Mouse (Mus musculus): ENCODE results near the gene Heca.

DNA sequence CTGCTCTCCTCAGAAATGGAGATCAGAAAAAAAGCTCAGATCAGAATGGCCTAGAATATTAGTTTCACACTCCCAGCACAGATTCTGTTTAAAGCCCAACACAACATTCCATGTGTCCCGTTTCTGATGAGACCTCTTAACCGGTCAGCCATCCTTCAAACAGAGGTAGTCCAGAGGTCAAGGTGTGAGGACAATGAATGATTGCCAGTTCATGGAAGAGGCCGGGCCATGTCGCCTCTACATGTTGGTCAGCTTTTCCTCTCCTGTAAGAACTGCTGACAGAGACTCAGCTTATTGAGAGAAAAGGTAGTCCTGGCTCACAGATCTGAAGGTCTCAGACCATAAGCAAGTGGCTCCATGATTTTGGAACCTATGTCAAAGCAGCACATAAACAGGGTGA, 118.7 kb downstream of the Heca start:
- TF ChIP-seq MEF2A (IDR thresholded peaks at IDR 0.05; ENCODE audit: extremely low read depth, insufficient replicate concordance, low read depth, low read length, poor library complexity, severe bottlenecking), result no peak
- no peak for TF ChIP-seq HCFC1 (IDR thresholded peaks at IDR 0.05; ENCODE audit: low read depth, low read length)
- TF ChIP-seq SIN3A (IDR thresholded peaks at IDR 0.05; ENCODE audit: low read length), result no peak
- no peak for TF ChIP-seq CTCF (IDR thresholded peaks at IDR 0.05 in 2 of 3, conservative IDR thresholded peaks at IDR 0.05 in 1 of 3; ENCODE audit: control insufficient read depth in 1 of 3, insufficient read depth in 1 of 3, low read depth in 2 of 3, low read length in 3 of 3, poor library complexity in 1 of 3, severe bottlenecking in 1 of 3)

Data from MEL (cell line).